35 mouse cellular contexts compared by ENCODE assay signal in genomic region chr19:56933800-56934199, GRCm38 (mm10). TPM values are rescaled to one million over a fixed set of nuclear protein-coding genes. Genes with fewer than 3 reads are reported as not detected.
"Had no signal": no experiment of that assay in that cellular context is flagged by ENCODE, and none has a peak within 500 bp of the region (broad histone marks: within the 10 kb centered on the region; RNA-seq: fewer than 3 reads in every experiment).

No protein-coding gene starts in this region.

- H3K36me3 ChIP-seq: heart, embryonic 10.5 days; heart, embryonic 12.5 days; heart, embryonic 13.5 days; heart, embryonic 15.5 days; hindbrain, embryonic 10.5 days; hindbrain, embryonic 12.5 days; hindbrain, embryonic 13.5 days; hindbrain, embryonic 15.5 days; intestine, embryonic 15.5 days; kidney, embryonic 15.5 days had no signal

- H3K4me1 ChIP-seq: hindbrain, embryonic 12.5 days; hindbrain, embryonic 13.5 days; hindbrain, embryonic 15.5 days; intestine, embryonic 15.5 days had no signal

- H3K4me3 ChIP-seq: heart, embryonic 10.5 days; heart, embryonic 12.5 days; heart, embryonic 13.5 days; heart, embryonic 15.5 days; hindbrain, embryonic 10.5 days; hindbrain, embryonic 12.5 days; hindbrain, embryonic 13.5 days; hindbrain, embryonic 15.5 days; intestine, embryonic 15.5 days; kidney, embryonic 15.5 days; layer of hippocampus, adult 2 months; left cerebral cortex, adult 2 months had no signal

- H3K27ac ChIP-seq: heart, embryonic 10.5 days; heart, embryonic 13.5 days; heart, embryonic 15.5 days; hindbrain, embryonic 12.5 days; hindbrain, embryonic 13.5 days; hindbrain, embryonic 14.5 days; hindbrain, embryonic 15.5 days; hindbrain, postnatal 0 days; intestine, embryonic 15.5 days; kidney, embryonic 15.5 days; kidney, postnatal 0 days; layer of hippocampus, adult 2 months; left cerebral cortex, adult 2 months had no signal

- H3K9ac ChIP-seq: heart, embryonic 12.5 days; heart, embryonic 13.5 days; heart, embryonic 15.5 days; hindbrain, embryonic 12.5 days; hindbrain, embryonic 13.5 days; hindbrain, embryonic 14.5 days; hindbrain, embryonic 15.5 days; intestine, embryonic 15.5 days; kidney, embryonic 15.5 days had no signal

- H3K9me3 ChIP-seq: heart, embryonic 10.5 days; heart, embryonic 13.5 days; heart, embryonic 15.5 days; hindbrain, embryonic 10.5 days; hindbrain, embryonic 12.5 days; hindbrain, embryonic 13.5 days; hindbrain, embryonic 15.5 days; intestine, embryonic 15.5 days; kidney, embryonic 15.5 days had no signal

- DNase-seq: heart, postnatal 10 days; heart, postnatal 14 days; heart, postnatal 36 days; heart, postnatal 4 days; kidney, adult 18-20 months; kidney, adult 2 months; kidney, adult 8-10 months; kidney, adult 9 months; kidney, postnatal 10 days; kidney, postnatal 14 days; kidney, postnatal 25 days; kidney, postnatal 36 days; kidney, postnatal 4 days; layer of hippocampus, adult 9-11 months; layer of hippocampus, postnatal 36 days had no signal

RNA-seq across cellular contexts. Expression of gene Vwa2, which starts 59.8 kb away (rescaled TPM):
- total RNA-seq: heart, postnatal 10 days; heart, postnatal 14 days; heart, postnatal 25 days; heart, postnatal 36 days; heart, postnatal 4 days; hematopoietic stem cell, adult 5-6 weeks; layer of hippocampus, adult 2 months; layer of hippocampus, adult 8-10 months; layer of hippocampus, postnatal 25 days; layer of hippocampus, postnatal 36 days; left cerebral cortex, adult 18-20 months; left cerebral cortex, adult 2 months had no signal
